Mouse (Mus musculus) stomach, postnatal 0 days (tissue): Measurements from ENCODE around the gene Ptprn2.

ENCODE experiments used
- CTCF ChIP-seq: IDR thresholded peaks from 2 replicates; pipeline ENCODE4 v1.5.1; 2016; ENCODE audit warnings: antibody characterized with exemption, low read depth, mild to moderate bottlenecking, moderate library complexity
- EP300 ChIP-seq: optimal IDR thresholded peaks from 2 replicates; pipeline ENCODE3; 2016; ENCODE audit warnings: antibody characterized with exemption

DNA sequence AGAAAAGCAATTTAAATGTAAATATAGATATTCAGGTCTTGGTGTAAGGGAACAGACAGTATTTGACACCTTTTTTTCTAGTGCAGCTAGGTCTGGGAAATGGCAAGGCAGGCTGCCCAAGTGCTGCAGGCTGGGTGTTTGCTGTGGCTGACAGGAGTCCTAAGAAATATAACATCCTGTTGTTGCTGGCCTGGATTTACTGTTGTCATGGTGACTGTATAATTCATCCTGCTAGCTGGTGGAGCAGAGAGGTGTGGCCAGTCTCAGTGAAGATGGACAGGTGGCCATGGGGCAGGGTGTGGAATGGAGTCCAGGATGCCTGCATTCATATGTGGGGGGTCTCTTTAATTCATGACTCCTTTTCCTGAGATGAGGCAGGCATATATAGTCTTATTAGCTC is 96.3 kb downstream of the Ptprn2 start:
- TF ChIP-seq CTCF: no peak
- TF ChIP-seq EP300: no peak
